Mouse (Mus musculus) embryo, embryonic 11 days (tissue): Measurements from ENCODE around the gene R3hdml.

Source experiments
- DNase-seq: peaks from one replicate; pipeline ENCODE4 v3.0.0-alpha.2; 2015

Gene R3hdml

DNA sequence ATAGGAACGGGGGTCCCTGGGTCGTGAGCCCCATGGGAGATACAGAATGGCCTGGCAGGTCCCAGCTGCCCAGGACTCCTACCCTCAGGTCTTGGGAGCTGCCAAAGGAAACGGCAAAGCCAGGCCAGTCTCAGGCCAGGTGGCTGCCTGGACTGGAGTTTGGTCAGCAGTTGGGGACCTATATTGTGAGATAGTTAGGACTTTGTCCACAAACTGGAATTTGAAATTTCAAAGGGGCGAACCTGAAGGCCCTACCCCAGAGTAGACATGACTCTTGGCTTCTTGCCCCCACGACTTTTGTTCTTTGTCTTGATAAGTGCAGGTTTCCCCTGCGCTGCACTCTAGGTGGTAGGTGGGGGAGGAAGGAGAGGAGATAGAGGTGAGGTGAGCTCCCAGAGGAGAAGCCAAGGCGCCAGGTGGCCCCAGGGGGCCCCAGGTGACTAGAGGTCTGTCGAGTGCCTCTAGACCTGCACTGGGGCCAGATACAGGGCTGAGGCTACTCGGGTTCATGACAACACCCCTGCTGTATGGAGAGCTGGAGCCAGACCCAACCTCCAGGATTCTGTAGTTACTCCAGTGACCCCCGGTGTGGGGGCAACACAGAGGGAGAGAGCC, 49.6 kb downstream of the R3hdml start:
- no peak for DNase-seq

DNA sequence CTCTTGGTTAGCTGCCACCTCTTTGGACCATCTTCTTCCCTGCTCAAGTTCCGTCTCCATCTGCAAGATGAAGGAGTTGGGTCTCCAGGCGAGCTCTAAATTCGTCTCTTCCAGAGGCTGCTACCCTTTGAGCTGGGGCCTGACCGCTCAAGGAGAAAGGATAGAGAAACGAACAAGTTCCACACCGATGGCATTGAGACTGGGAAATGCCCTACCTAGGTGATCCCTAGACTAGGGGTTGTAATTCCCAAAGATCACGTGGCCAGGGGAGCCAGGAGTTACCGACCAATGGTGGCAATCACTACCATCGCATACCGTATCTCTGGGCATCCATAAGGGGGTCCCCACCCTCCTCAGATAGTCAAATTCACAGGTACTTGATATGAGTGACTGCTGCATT, 50.6 kb downstream of the R3hdml start:
- DNase-seq: no peak

- no peak for DNase-seq
These were observed 54.7 kb downstream of the R3hdml start for GRCm38 (mm10) chr2:163546623-163547318.

GRCm38 (mm10) chr2:163548822-163549221, 56.7 kb downstream of the R3hdml start:
- no peak for DNase-seq

DNA sequence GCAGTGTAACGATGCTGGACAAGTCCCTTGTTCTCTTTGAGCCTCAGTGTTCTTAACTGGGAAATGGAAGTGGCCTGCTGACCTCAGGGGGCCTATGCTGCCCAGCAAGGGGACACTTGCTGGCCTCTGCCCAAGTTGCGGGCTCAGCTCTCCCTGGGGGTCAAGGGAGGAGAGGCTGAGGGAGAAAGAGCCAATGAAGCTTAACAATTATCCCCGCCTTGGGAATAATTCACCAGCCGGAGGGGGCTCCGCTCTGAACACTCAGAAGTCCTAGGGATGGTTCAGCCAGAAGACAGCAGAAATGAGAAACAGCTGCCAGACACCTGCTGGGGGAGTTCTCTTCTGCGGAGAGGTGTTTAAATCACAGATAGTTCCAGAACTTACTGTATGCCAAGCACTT, 57.7 kb downstream of the R3hdml start:
- no peak for DNase-seq
